Mouse (Mus musculus) forebrain, postnatal 0 days (tissue): ENCODE measurements around the gene Gnaq. TPM values are rescaled to one million over a fixed set of nuclear protein-coding genes. Genes with fewer than 3 reads are reported as not detected.

Source experiments
- ATAC-seq: fragments of 200-750 bp; cut with Nextera tagmentation; 2 replicates; pipeline ENCODE4 v1.8.0; 2017; ENCODE audit warnings: mild to moderate bottlenecking, moderate library complexity
- DNase-seq: peaks from one replicate; pipeline ENCODE4 v3.0.0-alpha.2; 2015
- H3K27ac ChIP-seq: fragments of 300-500 bp; sonication (generic); 2 replicates; pipeline ENCODE4 v1.5.1; 2014; ENCODE audit warnings: low read depth, mild to moderate bottlenecking, antibody characterized with exemption, low read length, moderate library complexity, mixed read lengths
- H3K27me3 ChIP-seq: fragments of 300-500 bp; sonication (generic); 2 replicates; pipeline ENCODE4 v1.6.1; 2014; ENCODE audit warnings: mild to moderate bottlenecking, low read length, mixed read lengths; ENCODE audit not compliant: insufficient read depth
- H3K36me3 ChIP-seq: fragments of 300-500 bp; sonication (generic); 2 replicates; pipeline ENCODE4 v1.6.1; 2014; ENCODE audit warnings: mild to moderate bottlenecking, moderate library complexity; ENCODE audit not compliant: insufficient read depth
- H3K4me1 ChIP-seq: fragments of 300-500 bp; sonication (generic); 2 replicates; pipeline ENCODE4 v1.6.1; 2014; ENCODE audit warnings: antibody characterized with exemption; ENCODE audit not compliant: insufficient read depth
- H3K4me2 ChIP-seq: fragments of 300-500 bp; sonication (generic); 2 replicates; pipeline ENCODE4 v1.6.1; 2014; ENCODE audit warnings: low read depth, mild to moderate bottlenecking, moderate library complexity
- H3K4me3 ChIP-seq: fragments of 300-500 bp; sonication (generic); 2 replicates; pipeline ENCODE4 v1.5.1; 2014; ENCODE audit warnings: low read depth, low read length, mixed read lengths
- H3K9ac ChIP-seq: fragments of 300-500 bp; sonication (generic); 2 replicates; pipeline ENCODE4 v1.6.1; 2014; ENCODE audit warnings: mild to moderate bottlenecking
- H3K9me3 ChIP-seq: fragments of 300-500 bp; sonication (generic); 2 replicates; pipeline ENCODE4 v1.6.1; 2016; ENCODE audit warnings: low read length
- CTCF ChIP-seq: sonication (generic); IDR thresholded peaks from 2 replicates; pipeline ENCODE4 v1.5.1; 2016; ENCODE audit warnings: antibody characterized with exemption, control low read depth, low read depth
- WGBS: fragments of 180-500 bp; shearing (Covaris S2); extraction: QIAGEN DNeasy Blood & Tissue Kit; methylation state at CpG from one replicate; pipeline ENCODE4 v1.1.7; 2014; 5-methylcytosine and 5-hydroxymethylcytosine counted together
- polyA plus RNA-seq: library from polyadenylated mRNA; unstranded; fragments of >200 nt; fragmentation: Nextera tagmentation; extraction: Ambion mirVana; gene quantifications from 2 replicates; pipeline ENCODE4 v1.2.1, GENCODE M21; 2015
- total RNA-seq: library from RNA; depleted of rRNA; stranded (reverse); fragments of >200 nt; gene quantifications from 2 replicates; pipeline ENCODE4 v1.2.3, GENCODE M21; 2014

The Gnaq gene
- total and polyA plus RNA-seq, 2 experiments from 2014 or later = 94.2 to 143 TPM

DNA sequence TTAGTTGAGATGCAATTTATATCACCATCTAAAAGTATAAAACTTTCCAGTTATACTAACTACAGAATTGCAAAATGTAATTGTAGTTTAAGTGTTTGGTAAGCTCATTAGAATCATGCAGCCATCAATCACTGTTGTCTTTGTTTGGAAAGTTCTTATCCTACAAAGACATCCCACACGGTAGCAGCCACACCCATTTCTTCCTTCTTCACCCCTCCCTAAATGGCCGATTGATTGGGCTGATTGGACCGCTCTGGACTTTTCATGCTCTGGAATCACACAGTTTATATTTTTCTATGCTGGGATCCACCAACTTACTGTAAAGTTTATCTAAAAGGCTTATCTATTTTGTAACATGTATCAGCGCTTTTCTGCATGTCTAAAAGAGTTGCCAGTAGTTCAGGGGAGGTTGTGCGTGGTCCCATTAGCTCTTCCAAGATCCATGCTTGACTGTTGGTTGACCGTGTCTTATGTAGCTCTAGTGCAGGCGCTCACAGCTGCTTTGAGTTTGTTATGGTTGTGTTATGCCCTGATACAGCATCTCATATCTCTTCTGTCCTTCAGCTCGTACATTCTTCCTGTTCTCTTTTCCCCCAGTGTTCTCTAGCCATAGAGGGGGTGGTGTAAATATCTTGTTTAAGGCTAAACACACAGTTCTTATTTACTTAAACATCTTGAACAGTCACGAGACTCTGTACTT, 56.6 kb downstream of the Gnaq start:
- H3K36me3 ChIP-seq = no peaks in the 10 kb centered on the region
- H3K27ac ChIP-seq = no peak overlapping the region
- H3K27me3 ChIP-seq = no peaks in the 10 kb centered on the region
- no peak overlapping the region for H3K4me2 ChIP-seq
- H3K9me3 ChIP-seq = no peaks in the 10 kb centered on the region
- no peak for TF ChIP-seq CTCF
- DNase-seq (no peak), ATAC-seq (no peak)
- no peak overlapping the region for H3K9ac ChIP-seq
- no peak overlapping the region for H3K4me3 ChIP-seq
- H3K4me1 ChIP-seq = no peaks in the 10 kb centered on the region
- WGBS = 84% methylated on average over 9 of the region's 9 CpGs

DNA sequence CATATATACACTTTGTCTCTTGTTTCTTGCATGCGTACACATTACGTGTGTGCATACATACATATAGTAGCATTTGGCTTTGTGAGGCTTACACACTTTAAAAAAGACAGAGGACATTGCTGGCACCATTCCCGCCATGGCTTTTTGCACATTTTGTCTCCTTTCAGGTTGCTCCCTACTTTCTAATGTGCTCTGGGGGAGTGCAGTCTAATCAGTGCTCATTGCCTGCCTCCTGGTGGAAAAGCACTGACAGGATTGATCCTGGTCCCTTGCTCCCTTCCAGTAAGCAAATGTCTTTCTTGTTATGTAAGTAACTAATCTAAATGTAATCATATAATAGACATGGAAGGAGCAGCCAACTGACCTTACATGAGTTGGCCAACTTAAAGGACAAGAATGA, 65.5 kb downstream of the Gnaq start:
- no peak overlapping the region for H3K9ac ChIP-seq
- DNase-seq (no peak), ATAC-seq (no peak)
- H3K36me3 ChIP-seq = no peaks in the 10 kb centered on the region
- no peak overlapping the region for H3K27ac ChIP-seq
- no peaks in the 10 kb centered on the region for H3K9me3 ChIP-seq
- TF ChIP-seq CTCF = peak; percentile 44
- H3K4me2 ChIP-seq = no peak overlapping the region
- WGBS = 83% methylated on average over 3 of the region's 3 CpGs
- peaks cover 2% of the 10 kb centered on the region; the same call in 1 of the 2 replicates for H3K4me1 ChIP-seq
- no peak overlapping the region for H3K4me3 ChIP-seq
- H3K27me3 ChIP-seq = no peaks in the 10 kb centered on the region

DNA sequence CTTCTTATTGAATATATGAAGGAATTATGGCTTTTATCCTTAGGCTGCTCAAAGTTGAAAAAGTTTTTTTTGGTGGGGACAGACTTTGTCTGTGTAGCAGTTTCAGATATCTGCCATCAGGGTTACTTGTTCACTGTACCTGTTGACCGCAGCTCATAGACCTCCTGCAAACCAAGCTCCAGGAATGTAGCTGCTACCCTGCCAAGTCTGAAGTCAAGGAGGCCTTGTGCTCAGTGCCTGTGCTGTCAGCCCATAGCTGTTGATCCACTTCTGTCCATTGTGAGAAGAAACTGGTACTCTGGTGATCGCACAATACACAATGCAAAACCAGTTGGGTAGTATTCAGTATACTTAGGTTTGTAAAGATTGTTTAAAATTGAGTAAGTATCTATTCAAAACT, 68.7 kb downstream of the Gnaq start:
- DNase-seq (no peak), ATAC-seq (no peak)
- Histone ChIP-seq H3K4me3 (no peak overlapping the region), H3K36me3 (no peaks in the 10 kb centered on the region), H3K27me3 (no peaks in the 10 kb centered on the region), H3K9ac (no peak overlapping the region), H3K4me1 (peaks cover 2% of the 10 kb centered on the region; the same call in 1 of the 2 replicates), H3K27ac (no peak overlapping the region), H3K9me3 (no peaks in the 10 kb centered on the region), H3K4me2 (no peak overlapping the region)
- WGBS = 92% methylated on average over 2 of the region's 2 CpGs
- TF ChIP-seq CTCF = no peak

DNA sequence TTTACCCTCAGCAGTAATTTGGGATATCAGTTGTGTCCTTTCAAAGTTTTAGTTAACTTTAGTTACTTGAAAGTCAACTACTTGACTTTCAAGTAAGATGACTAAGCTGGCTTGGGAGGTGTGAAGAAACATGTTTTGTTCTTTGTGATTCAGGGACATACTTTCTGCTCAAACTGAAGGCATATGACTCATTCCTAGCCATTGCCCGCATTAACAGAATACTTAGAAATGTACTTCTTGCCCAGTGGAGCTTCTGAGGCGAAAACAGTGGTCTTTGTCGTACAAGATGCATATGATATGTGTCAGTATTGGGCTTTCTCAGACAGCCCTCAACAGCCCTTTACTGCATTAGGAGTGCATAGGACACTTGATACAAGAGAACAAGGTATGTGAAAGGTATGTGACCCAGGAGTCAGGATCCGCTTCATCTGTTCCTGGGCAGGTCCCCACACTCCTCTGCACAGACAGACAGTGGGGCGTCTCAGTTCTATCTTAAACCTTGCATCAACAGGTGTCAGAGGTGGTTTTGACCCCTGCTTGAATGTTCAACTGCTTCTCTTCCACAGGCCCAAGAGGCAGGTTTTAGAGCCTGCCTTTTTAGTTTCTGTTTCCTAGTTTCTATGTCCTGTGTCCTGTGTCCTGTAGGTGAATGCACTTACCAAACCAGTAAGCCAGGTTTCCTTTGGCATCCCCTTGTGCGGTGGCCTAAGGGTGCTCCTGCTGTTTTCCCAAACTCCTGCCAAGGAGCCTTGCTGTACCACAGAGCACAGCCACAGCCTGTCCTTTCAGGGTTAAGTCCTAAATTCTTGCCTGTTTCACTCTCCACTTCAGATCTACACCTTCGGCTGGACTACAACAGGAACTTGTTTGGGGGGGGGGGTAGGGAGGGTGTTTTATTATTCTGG, 72.4 kb downstream of the Gnaq start:
- no peak for ATAC-seq
- Histone ChIP-seq H3K4me3 (no peak overlapping the region), H3K36me3 (no peaks in the 10 kb centered on the region), H3K4me2 (no peak overlapping the region), H3K9ac (no peak overlapping the region), H3K27me3 (no peaks in the 10 kb centered on the region), H3K9me3 (no peaks in the 10 kb centered on the region), H3K4me1 (no peaks in the 10 kb centered on the region), H3K27ac (no peak overlapping the region)
- DNase-seq = no peak
- WGBS = 84% methylated on average over 7 of the region's 7 CpGs
- no peak for TF ChIP-seq CTCF

DNA sequence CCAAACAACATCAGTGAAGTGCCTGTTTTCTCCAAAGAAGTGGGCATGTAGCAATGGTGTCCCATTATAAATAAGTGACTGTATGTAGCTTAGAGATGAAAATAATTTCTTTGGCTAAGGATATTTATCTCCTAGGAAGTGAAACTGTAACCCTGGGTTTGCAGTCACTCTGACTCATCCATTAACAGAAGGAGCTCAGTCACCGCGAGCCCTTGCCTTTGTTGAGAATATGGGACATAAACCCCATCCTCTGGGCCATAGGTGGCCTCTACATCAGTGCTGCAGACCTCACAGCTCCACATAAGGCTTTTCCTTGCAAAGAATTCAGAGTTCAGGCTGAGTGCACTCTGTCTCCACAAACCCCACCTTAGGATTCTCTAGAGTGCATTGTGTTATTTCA, 77.0 kb downstream of the Gnaq start:
- Histone ChIP-seq H3K9me3 (no peaks in the 10 kb centered on the region), H3K36me3 (no peaks in the 10 kb centered on the region), H3K9ac (no peak overlapping the region), H3K4me3 (no peak overlapping the region), H3K4me2 (no peak overlapping the region), H3K27me3 (no peaks in the 10 kb centered on the region), H3K27ac (no peak overlapping the region), H3K4me1 (no peaks in the 10 kb centered on the region; the same call in 1 of the 2 replicates)
- TF ChIP-seq CTCF = no peak
- DNase-seq = no peak
- ATAC-seq = no peak
- 98% methylated on average over 2 of the region's 2 CpGs for WGBS

DNA sequence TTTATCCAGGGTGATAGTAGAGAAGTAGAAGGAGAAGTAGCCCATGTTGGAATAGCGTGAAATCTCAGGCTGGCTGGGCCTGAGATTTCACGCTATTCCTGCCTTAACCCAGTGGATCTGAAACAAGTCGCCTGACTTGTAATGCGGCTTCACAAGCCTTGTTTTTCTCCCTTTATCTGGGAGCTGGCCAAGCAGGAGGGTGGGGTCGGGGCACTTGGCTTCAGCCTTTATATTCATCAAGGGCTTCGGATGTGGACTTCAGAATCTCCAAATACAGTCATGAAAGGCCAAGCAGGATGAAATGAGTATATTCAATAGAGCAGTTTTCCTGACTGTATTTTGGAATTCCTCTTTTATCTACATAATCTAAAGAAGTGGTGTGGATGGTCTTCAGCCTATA, 82.3 kb downstream of the Gnaq start:
- Histone ChIP-seq H3K9me3 (no peaks in the 10 kb centered on the region), H3K36me3 (no peaks in the 10 kb centered on the region), H3K27me3 (no peaks in the 10 kb centered on the region), H3K27ac (no peak overlapping the region), H3K4me3 (no peak overlapping the region), H3K4me2 (no peak overlapping the region), H3K4me1 (peaks cover 10% of the 10 kb centered on the region), H3K9ac (no peak overlapping the region)
- no peak for TF ChIP-seq CTCF
- DNase-seq (no peak), ATAC-seq (no peak)
- WGBS = 58% methylated on average over 6 of the region's 6 CpGs

DNA sequence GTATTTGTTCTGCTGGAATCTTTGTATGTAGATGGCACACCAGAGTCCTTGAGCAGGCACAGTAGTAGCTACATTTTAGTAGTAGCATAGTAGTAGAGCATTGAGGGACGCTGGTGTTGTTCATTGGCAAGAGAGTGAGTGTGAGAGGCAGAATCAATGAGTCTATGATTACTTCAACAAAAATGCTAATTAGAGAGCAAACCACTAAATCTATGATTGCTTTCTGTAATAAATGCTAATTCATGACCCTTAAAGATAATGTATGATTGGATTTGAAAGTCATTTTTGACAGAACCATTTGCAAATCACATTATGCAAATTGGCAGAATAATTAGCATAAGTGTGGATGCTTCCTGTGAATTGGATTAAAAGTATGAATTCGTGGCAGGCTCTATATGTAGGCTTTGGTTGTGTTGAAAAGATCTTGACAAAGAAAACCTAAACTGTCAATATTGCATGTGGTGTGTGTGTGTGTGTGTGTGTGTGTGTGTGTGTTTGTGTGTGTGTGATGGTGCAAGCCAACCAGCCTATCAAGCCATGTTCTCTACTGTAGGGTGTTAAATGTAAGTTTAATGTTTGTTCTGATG, 82.9 kb downstream of the Gnaq start:
- Histone ChIP-seq H3K27me3 (no peaks in the 10 kb centered on the region), H3K36me3 (no peaks in the 10 kb centered on the region), H3K4me1 (peaks cover 10% of the 10 kb centered on the region), H3K4me2 (no peak overlapping the region), H3K27ac (no peak overlapping the region), H3K9ac (no peak overlapping the region), H3K9me3 (no peaks in the 10 kb centered on the region), H3K4me3 (no peak overlapping the region)
- peak; percentile 77 for ATAC-seq
- TF ChIP-seq CTCF = no peak
- WGBS = 29% methylated on average over 2 of the region's 2 CpGs
- DNase-seq = no peak
